ENCODE assay signal across 8 mouse cellular contexts in the genomic region with DNA sequence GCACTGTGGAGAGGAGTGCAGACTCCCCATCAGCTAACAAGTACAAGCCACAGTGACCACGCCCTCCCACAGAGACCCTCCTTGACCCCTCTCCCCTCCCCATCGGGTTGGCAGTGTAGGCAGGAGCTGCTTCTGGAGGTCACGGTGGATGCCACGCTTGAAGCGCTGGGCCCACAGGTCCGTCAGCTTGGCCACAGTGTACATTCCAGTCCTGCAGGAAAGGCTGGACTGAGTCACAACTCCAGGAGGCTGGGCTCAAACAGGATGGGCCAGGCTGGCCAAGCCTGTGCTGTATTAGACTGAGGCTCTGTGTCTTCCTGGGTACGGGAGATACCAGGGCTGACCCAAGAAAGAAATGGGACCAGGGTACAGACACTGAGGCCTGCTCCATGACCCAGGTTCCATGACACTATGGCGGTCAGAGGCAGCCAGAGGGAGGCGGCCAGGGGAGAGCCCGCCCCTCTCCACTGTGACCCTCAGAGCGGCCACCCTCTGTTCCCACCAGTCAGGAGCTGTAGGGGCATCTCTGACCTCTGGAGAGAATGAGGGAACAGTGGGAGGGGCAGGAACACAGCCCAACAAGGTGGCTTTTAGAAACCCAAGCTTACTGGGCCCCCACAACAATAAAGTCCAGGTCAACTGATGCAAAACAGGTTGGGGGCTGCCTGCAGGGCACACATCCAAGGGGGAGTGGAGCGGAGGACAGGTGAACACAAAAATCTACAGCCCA. TPM values are rescaled to one million over a fixed set of nuclear protein-coding genes. Genes with fewer than 3 reads are reported as not detected.
DNase-seq lines count a peak whose midpoint lies in the region; ATAC-seq and TF ChIP-seq lines count a peak whose summit lies in the region.

No protein-coding gene starts in this region.

- H3K4me3 ChIP-seq in kidney, embryonic 15.5 days (replicated peaks) = peak overlapping the region; percentile 61
- H3K4me3 ChIP-seq in kidney, adult 2 months (ENCODE audit: insufficient read depth, low read depth, low read length) = no peak overlapping the region
- peak overlapping the region; percentile 53; the same call in 1 of the 2 replicates for H3K4me3 ChIP-seq in cortical plate, adult 2 months (ENCODE audit: insufficient read depth, low read length)
- H3K4me3 ChIP-seq in hindbrain, embryonic 10.5 days = peak overlapping the region; percentile 66
- H3K4me3 ChIP-seq in midbrain, embryonic 14.5 days (replicated peaks; ENCODE audit: low read depth, low read length) = peak overlapping the region; percentile 45

- H3K27ac ChIP-seq in kidney, embryonic 15.5 days = no peak overlapping the region
- no peak overlapping the region for H3K27ac ChIP-seq in kidney, adult 2 months (ENCODE audit: insufficient read depth, low read depth, low read length)
- no peak overlapping the region for H3K27ac ChIP-seq in cortical plate, adult 2 months (ENCODE audit: insufficient read depth, low read length)
- H3K27ac ChIP-seq in hindbrain, embryonic 10.5 days = peak overlapping the region; percentile 82; the same call in 1 of the 2 replicates
- H3K27ac ChIP-seq in midbrain, embryonic 14.5 days (replicated peaks; ENCODE audit: low read depth, low read length) = no peak overlapping the region

- H3K4me2 ChIP-seq in kidney, embryonic 15.5 days = peak overlapping the region; percentile 93
- H3K4me2 ChIP-seq in midbrain, embryonic 14.5 days (ENCODE audit: low read length) = peak overlapping the region; percentile 73

- no peak for TF ChIP-seq POLR2A in kidney, adult 2 months (IDR thresholded peaks at IDR 0.05; ENCODE audit: low read depth, low read length)
- TF ChIP-seq POLR2A in cortical plate, adult 2 months (IDR thresholded peaks at IDR 0.05; ENCODE audit: extremely low read depth, insufficient read depth, low read length) = no peak

- no peaks in the 10 kb centered on the region for H3K36me3 ChIP-seq in kidney, embryonic 15.5 days
- no peaks in the 10 kb centered on the region for H3K36me3 ChIP-seq in kidney, adult 2 months (ENCODE audit: control insufficient read depth, insufficient read depth, low read length)
- no peaks in the 10 kb centered on the region for H3K36me3 ChIP-seq in hindbrain, embryonic 10.5 days
- H3K36me3 ChIP-seq in midbrain, embryonic 14.5 days (ENCODE audit: control insufficient read depth, insufficient read depth, low read length) = no peaks in the 10 kb centered on the region

- H3K4me1 ChIP-seq in kidney, embryonic 15.5 days = peaks cover 59% of the 10 kb centered on the region
- peaks cover 7% of the 10 kb centered on the region; the same call in 1 of the 2 replicates for H3K4me1 ChIP-seq in kidney, adult 2 months (ENCODE audit: control insufficient read depth, insufficient read depth, low read length)
- H3K4me1 ChIP-seq in cortical plate, adult 2 months (ENCODE audit: control insufficient read depth, insufficient read depth, low read length) = peaks cover 7% of the 10 kb centered on the region; the same call in 1 of the 2 replicates
- H3K4me1 ChIP-seq in hindbrain, embryonic 10.5 days (replicated peaks) = peaks cover 88% of the 10 kb centered on the region
- H3K4me1 ChIP-seq in midbrain, embryonic 14.5 days (ENCODE audit: control insufficient read depth, insufficient read depth, low read length) = peaks cover 21% of the 10 kb centered on the region

- no peak for ATAC-seq in kidney, embryonic 15.5 days (replicated peaks; ENCODE audit: low FRiP score)
- no peak for ATAC-seq in midbrain, embryonic 14.5 days (ENCODE audit: low FRiP score, low TSS enrichment)

- no peak for TF ChIP-seq CTCF in kidney, adult 2 months (conservative IDR thresholded peaks at IDR 0.05; ENCODE audit: insufficient read depth, insufficient read length, low read depth, low read length)
- TF ChIP-seq CTCF in cortical plate, adult 2 months (IDR thresholded peaks at IDR 0.05; ENCODE audit: extremely low read depth, insufficient read depth, low read length) = no peak

- no peak for DNase-seq in kidney, adult 2 months
- DNase-seq in hindbrain, embryonic 10.5 days (ENCODE audit: low spot score) = no peak
- DNase-seq in midbrain, embryonic 14.5 days = no peak
- no peak for DNase-seq in embryo, embryonic 10 days (ENCODE audit: low spot score)
- DNase-seq in cerebellum, adult 11-12 months = no peak
- no peak for DNase-seq in testis, postnatal 10 days (ENCODE audit: low spot score)

- WGBS in kidney, embryonic 15.5 days = 63% methylated on average over 12 of the region's 12 CpGs
- WGBS in kidney, adult 2 months = 65% methylated on average over 12 of the region's 12 CpGs
- 55% methylated on average over 12 of the region's 12 CpGs for WGBS in hindbrain, embryonic 10.5 days
- 62% methylated on average over 12 of the region's 12 CpGs for WGBS in midbrain, embryonic 14.5 days

- H3K9me3 ChIP-seq in kidney, embryonic 15.5 days (replicated peaks) = no peaks in the 10 kb centered on the region
- no peaks in the 10 kb centered on the region for H3K9me3 ChIP-seq in hindbrain, embryonic 10.5 days
- no peaks in the 10 kb centered on the region for H3K9me3 ChIP-seq in midbrain, embryonic 14.5 days (ENCODE audit: control insufficient read depth, low read length)

- no peak overlapping the region for H3K9ac ChIP-seq in kidney, embryonic 15.5 days
- no peak overlapping the region; the same call in 1 of the 2 replicates for H3K9ac ChIP-seq in midbrain, embryonic 14.5 days (replicated peaks; ENCODE audit: low read length)

- peaks cover 17% of the 10 kb centered on the region; the same call in 1 of the 2 replicates for H3K27me3 ChIP-seq in kidney, embryonic 15.5 days
- H3K27me3 ChIP-seq in kidney, adult 2 months (replicated peaks; ENCODE audit: control insufficient read depth, insufficient read depth, low read length) = no peaks in the 10 kb centered on the region
- peaks cover 78% of the 10 kb centered on the region for H3K27me3 ChIP-seq in hindbrain, embryonic 10.5 days (ENCODE audit: insufficient read depth, poor library complexity, severe bottlenecking)
- 0 out of 2 replicates have a peak, but pooled peaks cover 3% of the 10 kb centered on the region for H3K27me3 ChIP-seq in midbrain, embryonic 14.5 days (ENCODE audit: control insufficient read depth, insufficient read depth, low read length)

RNA-seq across cellular contexts. Expression of a gene that starts 1.6 kb away (rescaled TPM):
- polyA plus RNA-seq in kidney, embryonic 15.5 days (2015; fragmentation: Nextera tagmentation; extraction: Ambion mirVana) = 20.0 and 20.1 TPM in 2 replicates
- 11.3 and 11.8 TPM in 2 replicates for polyA plus RNA-seq in kidney, adult 2 months (2012; rRNA removed)
- polyA plus RNA-seq in cortical plate, adult 2 months (2012; rRNA removed) = 21.7 and 24.2 TPM in 2 replicates
- 30.8 and 31.8 TPM in 2 replicates for polyA plus RNA-seq in hindbrain, embryonic 10.5 days (2016; fragmentation: Nextera tagmentation; extraction: Ambion mirVana)
- polyA plus RNA-seq in midbrain, embryonic 14.5 days (2014; fragmentation: Nextera tagmentation; extraction: Ambion mirVana) = 13.6 and 17.0 TPM in 2 replicates

RNA-seq across cellular contexts. Expression of a gene that starts 10.5 kb away (rescaled TPM):
- polyA plus RNA-seq in kidney, embryonic 15.5 days (2015; fragmentation: Nextera tagmentation; extraction: Ambion mirVana) = 2.6 and 6.2 TPM in 2 replicates
- polyA plus RNA-seq in kidney, adult 2 months (2012; rRNA removed) = 30.3 and 38.7 TPM in 2 replicates
- polyA plus RNA-seq in cortical plate, adult 2 months (2012; rRNA removed) = 4.4 and 4.6 TPM in 2 replicates
- polyA plus RNA-seq in hindbrain, embryonic 10.5 days (2016; fragmentation: Nextera tagmentation; extraction: Ambion mirVana) = 1.6 and 1.8 TPM in 2 replicates
- polyA plus RNA-seq in midbrain, embryonic 14.5 days (2014; fragmentation: Nextera tagmentation; extraction: Ambion mirVana) = 0.27 and 1.2 TPM in 2 replicates

RNA-seq across cellular contexts. Expression of a gene that starts 39.2 kb away (rescaled TPM):
- polyA plus RNA-seq in kidney, embryonic 15.5 days (2015; fragmentation: Nextera tagmentation; extraction: Ambion mirVana) = 36.4 and 46.2 TPM in 2 replicates
- 48.5 and 73.9 TPM in 2 replicates for polyA plus RNA-seq in kidney, adult 2 months (2012; rRNA removed)
- polyA plus RNA-seq in cortical plate, adult 2 months (2012; rRNA removed) = 15.1 and 19.4 TPM in 2 replicates
- polyA plus RNA-seq in hindbrain, embryonic 10.5 days (2016; fragmentation: Nextera tagmentation; extraction: Ambion mirVana) = 15.8 and 16.1 TPM in 2 replicates
- polyA plus RNA-seq in midbrain, embryonic 14.5 days (2014; fragmentation: Nextera tagmentation; extraction: Ambion mirVana) = 2.1 and 2.6 TPM in 2 replicates
